Mouse (Mus musculus) intestine, embryonic 16.5 days (tissue): ENCODE measurements around the gene Aprt. TPM values are rescaled to one million over a fixed set of nuclear protein-coding genes. Genes with fewer than 3 reads are reported as not detected.

ENCODE experiments used
- ATAC-seq: fragments of 200-750 bp; cut with Nextera tagmentation; 2 replicates; pipeline ENCODE4 v1.8.0; 2017; ENCODE audit warnings: moderate TSS enrichment, moderate library complexity
- H3K27ac ChIP-seq: fragments of 300-500 bp; sonication (generic); 2 replicates; pipeline ENCODE4 v1.5.1; 2014; ENCODE audit warnings: mild to moderate bottlenecking, low read length
- H3K27me3 ChIP-seq: fragments of 300-500 bp; sonication (generic); replicated peaks from 2 replicates; pipeline ENCODE4 v1.6.1; 2014; ENCODE audit warnings: low read length, control low read depth, mixed read lengths; ENCODE audit not compliant: control insufficient read depth, insufficient read depth
- H3K36me3 ChIP-seq: fragments of 300-500 bp; sonication (generic); 2 replicates; pipeline ENCODE4 v1.6.1; 2014; ENCODE audit warnings: low read length, control low read depth; ENCODE audit not compliant: control insufficient read depth, insufficient read depth
- H3K4me1 ChIP-seq: fragments of 300-500 bp; sonication (generic); 2 replicates; pipeline ENCODE4 v1.6.1; 2014; ENCODE audit warnings: low read length, control low read depth, mixed read lengths; ENCODE audit not compliant: control insufficient read depth, insufficient read depth
- H3K4me2 ChIP-seq: fragments of 300-500 bp; sonication (generic); 2 replicates; pipeline ENCODE4 v1.6.1; 2014; ENCODE audit warnings: low read depth, low read length, control low read depth
- H3K4me3 ChIP-seq: fragments of 300-500 bp; sonication (generic); 2 replicates; pipeline ENCODE4 v1.5.1; 2014; ENCODE audit warnings: mild to moderate bottlenecking, low read length
- H3K9ac ChIP-seq: fragments of 300-500 bp; sonication (generic); 2 replicates; pipeline ENCODE4 v1.6.1; 2014; ENCODE audit warnings: low read depth, low read length
- H3K9me3 ChIP-seq: fragments of 300-500 bp; sonication (generic); 2 replicates; pipeline ENCODE4 v1.6.1; 2016; ENCODE audit warnings: low read length, control low read depth; ENCODE audit not compliant: control insufficient read depth
- WGBS: fragments of 180-500 bp; shearing (Covaris S2); extraction: QIAGEN DNeasy Blood & Tissue Kit; methylation state at CpG from one replicate; pipeline ENCODE4 v1.1.7; 2014; 5-methylcytosine and 5-hydroxymethylcytosine counted together
- polyA plus RNA-seq: library from polyadenylated mRNA; unstranded; fragments of >200 nt; fragmentation: Nextera tagmentation; extraction: Ambion mirVana; gene quantifications from 2 replicates; pipeline ENCODE4 v1.2.1, GENCODE M21; 2015

The Aprt gene
- polyA plus RNA-seq, 1 experiment from 2014 or later: 736 TPM

GRCm38 (mm10) chr8:122569996-122570395 is 6.7 kb downstream of the Aprt start:
- no peak overlapping the region for H3K4me3 ChIP-seq
- H3K4me2 ChIP-seq: no peak overlapping the region
- WGBS: 96% methylated on average over 16 of the region's 16 CpGs

GRCm38 (mm10) chr8:122569329-122569728 is 7.4 kb downstream of the Aprt start:
- Histone ChIP-seq H3K27ac (peak overlapping the region; percentile 2; the same call in 1 of the 2 replicates), H3K27me3 (no peaks in the 10 kb centered on the region), H3K9ac (peak overlapping the region; percentile 96), H3K9me3 (no peaks in the 10 kb centered on the region), H3K4me1 (peaks cover 39% of the 10 kb centered on the region), H3K4me3 (peak overlapping the region; percentile 92), H3K4me2 (peak overlapping the region; percentile 66), H3K36me3 (peaks cover 25% of the 10 kb centered on the region; the same call in 1 of the 2 replicates)
- WGBS: 62% methylated on average over 9 of the region's 9 CpGs
- no peak for ATAC-seq

More at GRCm38 (mm10) chr8:122569996-122570395, 6.7 kb downstream of the Aprt start:
- no peaks in the 10 kb centered on the region for H3K27me3 ChIP-seq
- no peak for ATAC-seq
- H3K9me3 ChIP-seq: no peaks in the 10 kb centered on the region
- peaks cover 43% of the 10 kb centered on the region for H3K4me1 ChIP-seq
- H3K36me3 ChIP-seq: peaks cover 25% of the 10 kb centered on the region; the same call in 1 of the 2 replicates
- H3K27ac ChIP-seq: no peak overlapping the region
- no peak overlapping the region for H3K9ac ChIP-seq

- no peak for ATAC-seq
- 7% methylated on average over 10 of the region's 10 CpGs for WGBS
These were observed 7.8 kb downstream of the Aprt start for GRCm38 (mm10) chr8:122568881-122569309.

GRCm38 (mm10) chr8:122568109-122568504 is 8.6 kb downstream of the Aprt start:
- peaks cover 34% of the 10 kb centered on the region for H3K4me1 ChIP-seq
- peak overlapping the region; percentile 89 for H3K27ac ChIP-seq
- peak overlapping the region; percentile 96 for H3K9ac ChIP-seq
- H3K4me3 ChIP-seq: peak overlapping the region; percentile 92
- H3K9me3 ChIP-seq: no peaks in the 10 kb centered on the region
- under 1% methylated on average over 34 of the region's 34 CpGs for WGBS
- peak; percentile 61 for ATAC-seq
- peak overlapping the region; percentile 66 for H3K4me2 ChIP-seq
- peaks cover 25% of the 10 kb centered on the region; the same call in 1 of the 2 replicates for H3K36me3 ChIP-seq
- H3K27me3 ChIP-seq: no peaks in the 10 kb centered on the region

More at GRCm38 (mm10) chr8:122568881-122569309, 7.8 kb downstream of the Aprt start:
- H3K9ac ChIP-seq: peak overlapping the region; percentile 96
- peak overlapping the region; percentile 66 for H3K4me2 ChIP-seq
- H3K9me3 ChIP-seq: no peaks in the 10 kb centered on the region
- peak overlapping the region; percentile 92 for H3K4me3 ChIP-seq
- H3K4me1 ChIP-seq: peaks cover 39% of the 10 kb centered on the region
- peak overlapping the region; percentile 2; the same call in 1 of the 2 replicates for H3K27ac ChIP-seq
- H3K27me3 ChIP-seq: no peaks in the 10 kb centered on the region
- peaks cover 25% of the 10 kb centered on the region; the same call in 1 of the 2 replicates for H3K36me3 ChIP-seq

GRCm38 (mm10) chr8:122567361-122568108 is 9.2 kb downstream of the Aprt start, which contains the start of gene Cdt1:
Gene Cdt1, plus strand, starts transcription at chr8:122568015.
- peak; percentile 95 for ATAC-seq
- peaks cover 34% of the 10 kb centered on the region for H3K4me1 ChIP-seq
- H3K36me3 ChIP-seq: peaks cover 25% of the 10 kb centered on the region; the same call in 1 of the 2 replicates
- H3K27me3 ChIP-seq: no peaks in the 10 kb centered on the region
- WGBS: under 1% methylated on average over 62 of the region's 62 CpGs
- peak within 1 kb of the TSS; percentile 96 for H3K9ac ChIP-seq
- H3K4me2 ChIP-seq: peak within 1 kb of the TSS; percentile 66
- H3K4me3 ChIP-seq: peak within 1 kb of the TSS; percentile 92
- H3K9me3 ChIP-seq: no peaks in the 10 kb centered on the region
- peak within 1 kb of the TSS; percentile 97 for H3K27ac ChIP-seq

- Histone ChIP-seq H3K9me3 (no peaks in the 10 kb centered on the region), H3K4me1 (peaks cover 29% of the 10 kb centered on the region), H3K36me3 (peaks cover 21% of the 10 kb centered on the region; the same call in 1 of the 2 replicates), H3K4me2 (peak overlapping the region; percentile 66), H3K27me3 (no peaks in the 10 kb centered on the region), H3K27ac (peak overlapping the region; percentile 97), H3K4me3 (peak overlapping the region; percentile 92), H3K9ac (peak overlapping the region; percentile 96)
- ATAC-seq: no peak
- 23% methylated on average over 6 of the region's 6 CpGs for WGBS
These were observed 9.9 kb downstream of the Aprt start for GRCm38 (mm10) chr8:122566766-122567165.

- Histone ChIP-seq H3K4me3 (no peak overlapping the region), H3K36me3 (0 out of 2 replicates have a peak, but pooled peaks cover 3% of the 10 kb centered on the region), H3K27me3 (no peaks in the 10 kb centered on the region), H3K9ac (no peak overlapping the region), H3K27ac (0 out of 2 replicates have a peak overlapping the region, but pooled peaks have one; percentile 33), H3K4me2 (no peak overlapping the region), H3K9me3 (no peaks in the 10 kb centered on the region), H3K4me1 (peaks cover 24% of the 10 kb centered on the region)
- no peak for ATAC-seq
- WGBS: 75% methylated on average over 25 of the region's 25 CpGs
These were observed 12.1 kb downstream of the Aprt start for GRCm38 (mm10) chr8:122564363-122565352.

GRCm38 (mm10) chr8:122561199-122561598 is 15.5 kb downstream of the Aprt start:
- Histone ChIP-seq H3K4me1 (peaks cover 13% of the 10 kb centered on the region), H3K9ac (no peak overlapping the region), H3K27me3 (no peaks in the 10 kb centered on the region), H3K27ac (no peak overlapping the region), H3K9me3 (no peaks in the 10 kb centered on the region), H3K4me2 (no peak overlapping the region), H3K4me3 (no peak overlapping the region), H3K36me3 (no peaks in the 10 kb centered on the region)
- 75% methylated on average over 5 of the region's 5 CpGs for WGBS
- ATAC-seq: no peak
